Mouse (Mus musculus) 3134 (cell line): ENCODE measurements at regions not wholly inside any gene's neighbourhood (a gene's known extent, or its start where the extent isn't known, plus 50 kb on each side); places are given as distances from the start of the nearest gene placed in this dataset.
A peak's percentile ranks its signal among the peaks of the same experiment; 100 is the strongest.

Experiments
- DNase-seq: peaks from one replicate; pipeline ENCODE4 v3.0.0-alpha.2; 2011; ENCODE audit warnings: low spot score; ENCODE audit not compliant: insufficient read length; ENCODE audit errors: extremely low read depth

- DNase-seq = peak; percentile 15
These were observed 1453.2 kb upstream of the Gje1 start for GRCm38 (mm10) chr10:16171251-16171650.

GRCm38 (mm10) chr10:16159542-16159941 is 1441.5 kb upstream of the Gje1 start:
- DNase-seq = peak; percentile 15

GRCm38 (mm10) chr10:16158445-16158844 is 1440.4 kb upstream of the Gje1 start:
- no peak for DNase-seq

- DNase-seq = no peak
These were observed 1438.9 kb upstream of the Gje1 start for GRCm38 (mm10) chr10:16156954-16157353.

GRCm38 (mm10) chr10:16148991-16149390 is 1431.0 kb upstream of the Gje1 start:
- DNase-seq = no peak

- DNase-seq = no peak
These were observed 1427.4 kb upstream of the Gje1 start for GRCm38 (mm10) chr10:16145397-16145796.

- DNase-seq = no peak
These were observed 1405.9 kb upstream of the Gje1 start for GRCm38 (mm10) chr10:16123902-16124301.

GRCm38 (mm10) chr10:16088210-16088609 is 1370.2 kb upstream of the Gje1 start:
- DNase-seq = peak; percentile 18

GRCm38 (mm10) chr10:16053008-16053407 is 1335.0 kb upstream of the Gje1 start:
- DNase-seq = no peak

GRCm38 (mm10) chr10:16052463-16052889 is 1334.5 kb upstream of the Gje1 start:
- no peak for DNase-seq

GRCm38 (mm10) chr10:16036255-16036654 is 1318.2 kb upstream of the Gje1 start:
- DNase-seq = no peak

GRCm38 (mm10) chr10:16033096-16033495 is 1315.1 kb upstream of the Gje1 start:
- no peak for DNase-seq

- no peak for DNase-seq
These were observed 1312.8 kb upstream of the Gje1 start for GRCm38 (mm10) chr10:16030802-16031201.

GRCm38 (mm10) chr10:16014806-16015205 is 1296.8 kb upstream of the Gje1 start:
- peak; percentile 20 for DNase-seq

GRCm38 (mm10) chr10:16001246-16001645 is 1283.2 kb upstream of the Gje1 start:
- no peak for DNase-seq

- DNase-seq = no peak
These were observed 1275.3 kb upstream of the Gje1 start for GRCm38 (mm10) chr10:15993275-15993674.
